Mouse (Mus musculus): ENCODE results near the gene Saxo1.

The Saxo1 gene

DNA sequence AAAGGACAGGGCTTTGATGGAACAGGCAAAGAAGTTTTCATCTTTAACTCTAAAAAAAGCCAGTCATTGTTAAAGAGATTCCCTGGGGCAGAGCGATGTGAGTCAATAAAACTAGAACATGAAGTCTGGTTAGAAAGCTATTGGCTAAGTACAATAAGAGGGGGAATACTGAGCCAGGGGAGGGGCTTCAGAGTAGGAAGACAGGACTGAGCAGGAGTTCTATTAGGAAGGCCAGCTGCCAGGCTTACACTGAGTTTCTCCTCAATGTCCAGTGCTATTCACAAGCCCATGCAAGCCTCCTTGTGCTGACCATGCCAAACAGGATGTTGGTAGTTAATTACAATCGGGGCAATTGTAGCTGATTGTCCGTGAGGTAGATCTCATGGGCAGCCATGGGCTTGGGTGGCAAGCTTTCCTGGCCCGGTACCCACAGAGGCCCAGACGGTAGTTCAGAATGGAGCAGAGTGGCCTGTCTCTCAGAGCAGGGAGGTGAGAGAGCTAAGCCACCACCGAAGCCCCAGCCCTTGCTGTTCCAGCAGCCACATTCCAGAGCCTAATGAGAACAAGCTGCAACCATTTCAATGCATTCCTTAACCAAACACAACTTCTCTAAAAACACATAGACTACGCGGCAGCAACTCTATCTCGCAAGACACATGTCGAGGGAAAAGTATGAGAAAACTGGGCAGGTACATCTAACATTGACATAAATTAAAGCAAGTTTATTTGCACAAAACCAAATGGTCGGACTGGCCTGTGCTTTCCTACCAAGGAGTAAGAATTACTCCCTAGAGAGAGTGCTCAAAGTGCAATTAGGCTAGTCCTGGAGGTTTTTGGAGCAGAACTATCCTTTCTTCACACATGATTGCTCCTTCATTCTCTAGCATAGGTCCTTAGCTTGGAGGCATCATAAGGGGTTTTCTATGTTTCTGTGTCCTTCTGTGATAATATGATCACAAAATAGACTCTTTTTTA is 30.7 kb downstream of the Saxo1 start:
- no peak for DNase-seq (ENCODE audit: low spot score)

DNA sequence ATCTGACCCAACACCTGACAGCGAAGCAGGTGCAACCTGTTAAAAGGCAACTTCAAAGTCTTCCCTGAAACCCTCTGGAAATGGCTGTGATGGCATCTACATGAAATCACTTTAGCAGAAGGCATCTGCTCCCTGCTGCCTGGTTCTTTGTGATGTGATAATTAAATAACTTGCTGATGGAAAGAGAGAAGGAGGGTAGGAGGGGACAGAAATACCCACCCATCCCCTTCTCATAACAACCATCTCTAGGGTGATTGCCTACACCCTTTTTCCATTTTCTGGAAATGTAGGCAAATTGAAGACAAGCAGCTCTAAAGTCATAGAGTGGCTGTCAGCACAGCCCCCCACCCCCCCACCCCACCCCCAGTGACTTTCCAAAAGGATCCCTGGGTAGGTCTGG is 33.6 kb downstream of the Saxo1 start:
- DNase-seq (ENCODE audit: low spot score), result no peak

DNA sequence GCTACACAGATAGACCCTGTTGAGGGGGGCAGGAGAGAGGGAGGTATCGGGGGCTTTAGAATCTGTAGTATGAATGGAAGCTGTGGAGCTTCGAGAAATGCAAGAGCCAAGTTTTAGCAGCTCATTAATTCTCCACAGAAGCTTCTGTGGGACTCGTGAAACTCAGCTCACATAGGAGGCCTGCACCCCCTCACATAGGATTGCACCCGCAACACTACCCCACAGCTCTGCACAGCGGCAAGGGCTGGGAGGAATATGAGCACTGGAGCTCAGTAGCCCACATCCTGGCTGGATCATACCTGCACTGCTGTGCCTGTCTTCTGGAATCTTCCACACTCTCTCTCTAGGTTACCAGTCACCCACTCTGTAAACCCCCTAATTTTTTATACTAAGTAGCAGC is 34.4 kb downstream of the Saxo1 start:
- no peak for DNase-seq (ENCODE audit: low spot score)

DNA sequence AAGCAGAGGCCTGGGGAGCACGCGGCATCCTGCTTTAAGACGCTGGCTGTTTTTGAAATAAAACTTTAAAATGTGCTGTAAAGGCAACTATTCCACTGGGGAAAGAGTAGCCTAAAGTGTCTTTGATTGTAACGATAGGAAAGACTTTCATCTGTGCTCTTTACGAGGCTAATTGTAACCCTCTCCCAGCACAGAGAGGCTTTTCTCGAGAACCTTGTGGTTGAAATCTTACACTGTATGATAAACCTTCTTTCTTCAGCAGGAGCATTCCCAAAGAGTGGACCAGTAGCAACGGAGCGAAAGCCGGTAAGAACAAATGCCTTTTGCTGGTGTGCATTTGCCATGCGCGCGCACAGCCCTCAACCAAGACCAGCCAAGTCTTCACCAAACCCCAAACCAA is 37.4 kb downstream of the Saxo1 start:
- no peak for DNase-seq (ENCODE audit: low spot score)

DNA sequence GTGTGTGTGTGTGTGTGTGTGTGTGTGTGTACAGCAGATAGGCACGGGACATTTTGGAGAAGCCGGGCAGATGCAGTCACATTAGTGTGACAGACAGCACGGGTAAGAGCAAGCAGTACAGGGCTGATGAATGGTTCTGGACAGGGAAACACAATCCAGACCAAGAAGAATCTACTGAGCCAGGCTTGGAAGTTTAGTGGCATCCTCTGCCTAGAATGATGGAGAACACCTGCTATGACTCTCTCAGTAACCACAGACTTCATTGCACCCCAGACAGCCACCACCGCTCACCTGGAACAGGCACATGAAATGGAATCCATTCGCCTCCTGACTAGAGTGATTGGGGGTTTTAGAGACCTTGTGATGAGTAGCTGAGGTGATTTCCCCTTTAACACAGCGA is 38.2 kb downstream of the Saxo1 start:
- DNase-seq (ENCODE audit: low spot score), result no peak

DNA sequence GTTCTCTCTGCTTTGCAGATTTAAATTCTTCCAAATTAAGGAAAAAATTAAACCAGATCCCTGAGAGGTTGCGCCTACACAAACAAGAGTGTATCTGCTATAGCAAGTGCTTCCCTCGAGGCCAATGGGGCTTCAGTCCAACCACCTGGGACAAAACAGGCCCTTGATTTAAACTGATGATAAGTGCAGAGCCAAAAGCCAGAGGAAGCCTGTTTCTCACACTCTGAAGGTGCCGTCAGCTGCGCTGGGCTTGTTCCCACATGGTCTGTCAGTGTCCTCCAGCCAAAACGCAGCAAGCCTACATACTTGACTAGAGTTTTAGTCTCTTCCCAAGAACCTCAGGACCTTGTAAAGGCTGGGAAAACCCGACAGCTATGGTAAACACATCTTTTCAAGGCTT is 53.5 kb downstream of the Saxo1 start:
- DNase-seq (ENCODE audit: low spot score), result no peak

DNA sequence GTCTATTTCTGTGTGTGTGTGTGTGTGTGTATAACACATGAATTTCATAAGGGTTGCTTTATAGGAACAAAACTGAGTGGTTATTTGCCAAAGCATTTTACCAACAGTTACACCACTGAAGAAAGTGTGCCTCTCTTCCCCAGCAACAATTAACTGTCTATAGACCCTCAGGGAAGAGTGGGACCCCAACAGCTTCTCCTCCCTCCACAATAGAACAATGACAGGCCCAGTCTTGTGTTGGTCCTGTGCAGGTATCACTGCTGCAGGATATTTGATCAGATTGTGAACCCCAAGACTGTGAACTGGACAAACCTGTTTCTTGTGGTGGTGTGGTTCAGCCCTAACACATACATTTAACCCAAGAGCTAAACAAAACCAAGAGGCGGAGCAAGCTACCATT is 58.6 kb downstream of the Saxo1 start:
- no peak for DNase-seq (ENCODE audit: low spot score)

DNA sequence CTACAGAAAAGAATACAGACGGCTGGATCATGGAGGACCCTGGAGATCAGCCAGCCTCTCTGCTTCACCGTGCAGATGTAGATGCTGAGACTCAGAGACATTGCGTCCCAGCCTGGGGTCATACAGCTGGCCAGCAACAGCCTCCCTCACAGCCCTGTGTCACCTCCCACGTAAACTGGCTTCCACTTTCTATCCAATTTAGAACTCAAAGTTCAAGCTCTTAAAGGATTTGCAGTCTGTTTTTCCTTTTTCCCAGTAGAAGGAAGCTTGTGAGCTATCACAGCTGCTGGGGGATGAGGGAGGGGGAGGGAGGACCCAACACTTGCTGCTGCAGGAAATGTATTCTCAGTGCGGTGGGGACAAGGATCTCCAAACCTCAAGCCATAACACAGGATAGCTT is 59.4 kb downstream of the Saxo1 start:
- no peak for DNase-seq (ENCODE audit: low spot score)

DNA sequence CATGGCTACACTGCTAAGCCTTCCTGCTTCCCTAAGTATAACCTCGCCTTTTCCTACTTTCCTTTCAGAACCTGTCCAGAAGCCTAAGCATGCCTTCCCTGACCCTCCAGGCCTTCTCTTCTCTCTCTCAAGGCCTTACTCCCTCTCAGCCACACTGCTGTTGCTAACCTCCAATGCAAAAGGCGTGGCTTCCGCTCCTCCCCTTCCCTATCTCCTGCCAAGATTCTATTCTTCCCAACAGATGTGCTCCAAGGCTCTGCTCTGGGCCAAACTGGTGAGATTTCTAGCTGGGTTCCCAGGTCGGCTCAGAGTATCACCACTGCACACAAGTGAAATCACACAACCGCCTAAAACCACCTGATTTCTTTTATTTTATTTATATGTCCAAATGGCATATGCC is 69.0 kb downstream of the Saxo1 start:
- DNase-seq (ENCODE audit: low spot score), result no peak

DNA sequence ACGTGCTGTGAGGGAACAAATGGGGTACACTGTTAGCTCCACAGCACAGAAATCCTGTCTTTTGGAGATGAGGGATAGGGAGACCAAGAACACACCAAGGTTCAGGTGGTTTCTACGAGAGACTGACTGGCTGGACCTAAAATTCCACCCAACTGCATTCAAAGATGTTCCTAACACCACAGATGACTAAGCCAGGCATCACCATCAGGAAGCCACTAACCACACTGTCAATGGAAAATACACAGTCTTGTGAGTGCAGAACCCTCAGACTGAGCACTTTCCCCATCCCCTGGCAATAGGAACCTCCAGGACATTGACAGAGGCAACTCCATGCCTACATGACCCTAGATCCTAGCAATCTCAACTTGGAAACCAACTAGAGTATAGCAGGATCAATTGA is 71.2 kb downstream of the Saxo1 start:
- no peak for DNase-seq (ENCODE audit: low spot score)

DNA sequence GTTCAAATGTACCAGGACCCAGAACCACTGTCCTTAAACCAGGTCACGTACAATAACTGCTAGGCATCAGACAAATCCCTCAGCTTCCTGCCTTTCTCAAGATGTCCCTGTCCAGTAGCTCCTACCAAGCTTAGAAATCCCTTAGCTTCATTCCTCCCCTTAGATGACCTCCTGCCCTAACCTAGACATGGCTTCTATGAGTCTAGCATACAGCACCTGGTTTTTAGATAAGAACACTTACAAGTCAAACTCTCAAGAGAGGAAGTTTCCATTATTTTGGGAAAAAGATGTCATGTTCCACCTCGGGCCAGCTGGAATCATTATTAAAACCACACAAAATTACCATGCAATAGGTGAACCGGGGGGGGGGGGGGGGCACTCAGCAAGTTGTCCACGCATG is 71.6 kb downstream of the Saxo1 start:
- DNase-seq (ENCODE audit: low spot score), result no peak

DNA sequence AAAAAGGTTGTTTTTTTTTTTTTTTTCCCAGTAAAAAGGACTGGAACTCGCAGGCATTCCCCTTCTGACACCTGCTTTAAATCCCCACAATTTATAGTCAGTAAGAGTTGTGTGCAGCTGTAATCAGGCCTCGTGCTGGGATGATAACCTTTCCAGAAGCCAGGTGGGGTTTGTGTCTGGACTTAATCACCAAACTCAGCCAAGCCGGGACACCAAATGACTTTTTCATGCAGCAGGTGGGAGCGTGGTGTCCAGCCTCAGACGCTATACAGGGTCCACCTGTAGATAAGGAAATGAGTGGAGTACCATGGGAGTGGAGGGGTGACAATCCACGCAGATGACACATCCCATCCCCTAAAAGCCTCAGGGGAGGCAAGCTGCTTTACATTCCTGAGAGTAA is 73.1 kb downstream of the Saxo1 start:
- DNase-seq (ENCODE audit: low spot score), result no peak

DNA sequence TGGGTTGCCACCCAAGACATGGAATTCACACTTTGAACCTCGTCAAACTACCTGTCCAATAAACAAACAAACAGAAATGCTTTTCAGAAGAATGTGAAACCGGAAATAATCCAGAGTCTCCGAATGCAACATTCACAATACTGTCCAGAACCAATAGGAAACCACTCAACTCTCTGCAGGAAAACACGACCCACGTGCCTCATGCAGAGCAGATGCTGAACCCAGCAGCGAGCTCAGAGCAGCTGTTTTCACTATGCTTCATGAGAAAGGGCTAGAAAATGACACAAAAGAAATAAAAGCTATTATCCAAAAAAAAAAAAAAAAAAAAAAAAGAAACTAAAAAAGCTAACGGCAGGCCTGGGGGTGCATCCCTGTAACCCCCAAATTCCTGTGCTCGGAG is 74.4 kb downstream of the Saxo1 start:
- no peak for DNase-seq (ENCODE audit: low spot score)

DNA sequence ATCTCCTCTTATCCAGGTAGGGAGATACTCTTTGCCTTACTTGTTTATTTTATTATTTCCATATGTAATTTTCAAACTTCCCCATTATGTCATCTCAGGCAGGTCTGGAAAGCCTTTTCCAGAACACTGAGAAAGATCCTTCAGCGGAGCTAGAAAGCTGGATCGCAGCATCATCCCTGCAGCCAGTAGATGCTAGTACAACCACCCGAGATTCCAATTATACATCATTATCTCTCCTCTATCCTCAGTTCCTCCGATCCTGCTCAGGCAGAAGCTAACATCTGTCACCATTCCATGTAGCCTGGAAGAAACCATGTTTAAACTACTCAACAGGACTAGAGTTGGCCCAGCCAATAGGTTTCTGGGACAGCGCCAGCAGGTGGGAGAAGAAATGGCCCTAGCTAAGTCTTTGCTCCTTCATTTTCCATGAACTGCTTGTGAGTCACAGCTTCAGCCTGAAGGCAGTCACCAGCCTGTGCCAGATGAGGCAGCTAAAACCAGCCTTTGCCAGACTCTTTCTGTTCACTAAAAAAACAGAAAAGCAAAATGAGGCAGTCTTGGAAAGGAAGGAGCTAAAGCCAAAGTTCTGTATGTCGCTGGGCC is 75.0 kb downstream of the Saxo1 start:
- DNase-seq (ENCODE audit: low spot score), result no peak

DNA sequence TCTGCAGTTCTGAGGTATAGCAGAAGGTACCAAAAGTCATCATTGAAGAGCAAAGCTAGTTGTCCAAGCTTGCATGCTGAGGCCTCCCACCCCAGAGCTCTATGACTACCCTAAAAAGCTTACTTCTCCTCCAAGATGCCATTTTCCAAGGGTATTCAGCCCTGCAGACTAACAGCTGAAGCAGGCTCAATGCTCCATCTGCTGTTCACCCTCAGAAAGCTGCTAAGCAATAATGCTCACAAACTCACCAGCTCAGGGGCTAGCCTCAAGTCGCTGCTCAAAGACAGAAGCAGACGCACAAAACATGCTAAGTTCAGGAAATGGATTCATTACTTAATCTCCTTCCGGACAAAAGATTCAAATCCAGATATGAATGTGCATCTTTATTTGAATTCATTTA is 77.2 kb downstream of the Saxo1 start:
- no peak for DNase-seq (ENCODE audit: low spot score)

DNA sequence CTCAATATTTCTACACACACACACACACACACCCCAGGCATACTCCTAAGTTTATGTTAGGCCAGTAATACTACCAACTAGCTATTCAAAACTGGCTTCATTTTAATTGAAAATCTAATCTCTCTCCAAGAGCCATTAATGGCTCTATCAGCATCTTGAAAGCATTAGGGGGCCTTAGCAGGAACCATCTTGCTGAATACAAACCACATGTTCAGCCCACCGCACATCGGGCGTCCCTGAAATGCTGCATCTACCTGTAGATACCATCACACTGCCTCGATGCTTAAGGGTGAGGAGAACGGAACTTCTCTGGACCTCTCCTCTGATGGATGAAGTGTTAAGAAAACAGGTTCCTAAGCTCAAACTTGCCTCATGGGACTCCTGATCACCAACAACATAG is 93.3 kb downstream of the Saxo1 start:
- DNase-seq (ENCODE audit: low spot score), result no peak

DNA sequence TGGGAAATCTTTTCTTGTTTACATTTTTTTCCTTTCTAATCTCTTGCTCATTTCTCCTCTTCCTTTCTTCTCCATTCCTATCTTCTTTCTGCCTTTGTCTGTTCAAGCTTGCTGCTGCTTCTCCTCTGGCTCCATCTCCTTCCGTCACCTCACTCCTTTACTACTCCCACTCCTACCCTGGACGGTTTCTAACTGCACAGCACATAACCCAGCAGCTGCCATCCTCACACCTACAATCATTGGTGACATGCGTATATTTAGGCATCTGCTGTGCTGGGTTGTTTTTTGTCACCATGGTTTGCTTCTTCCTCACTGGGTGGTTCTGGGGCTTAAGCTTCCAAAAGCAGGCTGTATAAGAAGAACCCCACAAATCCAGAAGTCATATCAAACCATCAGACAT is 107.7 kb downstream of the Saxo1 start:
- no peak for DNase-seq (ENCODE audit: low spot score)

DNA sequence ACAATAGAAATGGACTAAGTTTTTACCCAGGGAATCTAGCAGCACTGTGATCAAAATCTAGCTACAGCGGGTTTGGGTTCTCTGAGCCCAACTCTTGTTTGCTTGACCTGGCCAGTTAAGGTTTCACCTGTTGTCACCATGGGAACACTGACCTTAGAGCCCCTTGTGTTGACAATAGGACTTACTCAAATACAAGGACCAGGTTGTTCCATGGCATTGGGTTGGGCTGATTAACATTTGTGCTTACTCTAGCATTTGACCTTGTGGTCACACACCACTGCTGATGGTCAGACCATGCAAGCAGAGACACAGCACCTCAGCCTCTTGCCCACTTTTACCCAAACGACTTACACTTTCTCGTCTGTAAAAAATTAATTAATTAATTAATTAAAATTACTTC is 121.8 kb downstream of the Saxo1 start:
- no peak for DNase-seq (ENCODE audit: low spot score)

DNA sequence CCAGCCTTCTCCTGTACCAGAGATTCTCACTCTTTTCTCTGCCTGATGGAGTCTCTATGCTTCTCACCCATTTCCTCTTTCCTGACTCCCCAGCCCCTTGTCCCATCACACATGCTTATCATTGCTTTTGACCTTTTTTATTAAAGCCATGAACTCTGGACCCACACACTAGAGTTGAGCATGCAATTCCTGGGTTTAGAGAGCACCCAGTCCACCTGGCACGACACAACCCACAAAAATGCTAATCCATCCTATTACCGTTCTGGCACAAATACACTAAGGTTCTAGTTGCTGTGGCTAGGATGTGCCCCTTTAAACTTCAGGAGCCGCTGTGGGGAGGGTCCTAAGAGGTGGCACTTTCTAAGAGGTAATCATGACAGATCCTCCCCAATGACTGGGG is 122.5 kb downstream of the Saxo1 start:
- no peak for DNase-seq (ENCODE audit: low spot score)

DNA sequence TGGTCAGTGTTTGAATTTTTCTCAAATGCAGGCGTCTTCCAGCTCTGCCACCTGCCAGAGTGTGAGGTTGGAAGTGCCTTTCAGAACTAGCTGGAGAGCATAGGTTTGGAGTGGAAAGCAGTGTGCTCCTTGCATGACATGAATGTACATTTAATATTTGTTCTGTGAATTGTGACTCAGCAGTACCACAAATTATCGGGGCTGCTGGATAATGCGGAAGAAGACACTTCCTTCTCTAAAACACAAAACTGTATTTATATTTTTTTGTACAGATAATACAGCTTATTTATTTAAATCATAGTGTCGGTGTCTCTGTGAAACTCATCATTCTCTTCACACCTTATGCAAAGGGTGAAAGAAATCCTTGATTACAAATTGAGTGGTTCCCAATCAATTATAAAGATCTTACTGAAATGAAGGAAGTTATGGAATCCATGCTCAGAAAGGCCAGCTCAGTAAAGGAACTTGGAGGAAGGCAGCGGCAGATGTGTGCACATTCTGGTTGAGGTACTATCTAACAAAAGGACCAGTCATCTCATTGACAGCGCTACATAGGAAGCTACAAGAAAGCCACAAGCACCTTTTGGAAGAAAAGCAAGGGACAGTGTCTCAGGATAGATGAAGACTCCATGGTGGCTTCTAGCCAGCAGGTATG is 129.9 kb downstream of the Saxo1 start:
- DNase-seq (ENCODE audit: low spot score), result no peak

DNA sequence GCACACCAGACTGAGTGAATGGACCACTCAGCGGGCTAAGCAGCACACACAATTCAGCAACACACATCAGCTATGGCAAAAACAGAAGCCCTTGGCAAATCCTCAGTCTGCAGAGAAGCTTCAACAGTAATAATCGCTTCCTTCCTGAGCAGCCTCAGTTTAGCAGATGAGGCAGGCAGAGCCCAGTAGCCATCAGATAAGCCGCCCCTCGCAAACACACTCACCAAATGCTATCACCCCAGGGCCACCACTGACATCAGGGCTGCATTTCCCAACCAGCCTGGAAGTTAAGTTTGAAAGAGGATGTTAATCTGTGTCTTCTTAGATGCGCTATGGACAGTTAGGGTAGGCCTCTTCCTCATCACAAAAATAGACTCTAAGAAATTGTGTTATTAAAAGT is 130.8 kb downstream of the Saxo1 start:
- DNase-seq (ENCODE audit: low spot score), result no peak

DNA sequence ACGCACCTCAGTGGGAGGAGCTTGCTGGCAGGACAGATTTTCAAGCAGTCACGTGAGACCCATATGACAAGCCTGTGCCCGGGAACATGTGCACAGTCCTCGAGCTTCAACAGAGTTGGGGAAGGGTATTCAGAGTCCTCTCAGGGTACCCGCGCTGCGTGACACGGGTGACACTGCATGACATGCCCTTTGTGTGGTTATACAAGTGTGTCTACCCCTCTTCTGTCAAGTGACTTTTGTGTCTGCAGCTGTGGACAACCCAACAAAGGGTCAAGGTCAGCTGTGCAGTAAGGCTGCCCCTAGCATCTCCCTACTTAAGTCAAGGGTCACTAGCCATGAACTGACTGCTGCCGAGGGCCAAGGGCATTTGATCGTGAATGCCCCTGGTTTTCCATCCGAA is 131.6 kb downstream of the Saxo1 start:
- DNase-seq (ENCODE audit: low spot score), result no peak

DNA sequence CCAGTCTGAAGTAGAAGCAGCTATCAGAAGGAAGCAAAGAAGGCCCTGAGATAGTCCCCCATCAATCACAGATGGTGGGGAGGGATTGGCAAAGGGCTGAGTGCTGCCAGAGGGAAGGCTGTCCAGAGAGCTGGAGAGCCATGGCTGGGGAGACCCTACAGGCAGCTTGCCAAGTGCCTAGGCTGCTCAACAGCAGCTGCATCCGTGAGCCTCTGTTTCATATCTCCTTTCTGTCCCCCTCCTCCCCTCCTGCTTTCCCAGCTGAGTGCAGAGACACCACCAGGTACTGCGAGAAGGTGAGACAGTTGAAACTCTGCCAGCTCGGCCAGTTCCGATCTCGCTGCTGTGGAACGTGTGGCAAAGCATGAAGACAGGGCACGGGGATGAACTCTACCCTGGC is 132.5 kb downstream of the Saxo1 start:
- DNase-seq (ENCODE audit: low spot score), result no peak
